Mouse (Mus musculus): Measurements from ENCODE around the gene Rnf207. TPM values are rescaled to one million over a fixed set of nuclear protein-coding genes. Genes with fewer than 3 reads are reported as not detected.

The Rnf207 gene
- polyA plus RNA-seq, 1 experiment, result 0.81 TPM

- TF ChIP-seq POLR2A (IDR thresholded peaks at IDR 0.05; ENCODE audit: low read depth, low read length) (no peak), CTCF (IDR thresholded peaks at IDR 0.05; ENCODE audit: borderline replicate concordance, insufficient read depth, low read length) (no peak)
- no peaks in the 10 kb centered on the region for H3K4me1 ChIP-seq (ENCODE audit: control insufficient read depth, insufficient read depth, low read length)
- H3K4me3 ChIP-seq (ENCODE audit: insufficient read depth, low read length), result no peak overlapping the region
- H3K27ac ChIP-seq (ENCODE audit: insufficient read depth, low read length), result no peak overlapping the region
Measured at GRCm38 (mm10) chr4:152337772-152338171, 19.0 kb upstream of the Rnf207 start.

GRCm38 (mm10) chr4:152333587-152333986 lies 14.8 kb upstream of the Rnf207 start:
- Histone ChIP-seq H3K27ac (ENCODE audit: insufficient read depth, low read length) (no peak overlapping the region), H3K4me1 (ENCODE audit: control insufficient read depth, insufficient read depth, low read length) (no peaks in the 10 kb centered on the region), H3K4me3 (ENCODE audit: insufficient read depth, low read length) (no peak overlapping the region)
- TF ChIP-seq POLR2A (IDR thresholded peaks at IDR 0.05; ENCODE audit: low read depth, low read length) (no peak), CTCF (IDR thresholded peaks at IDR 0.05; ENCODE audit: borderline replicate concordance, insufficient read depth, low read length) (no peak)

- TF ChIP-seq POLR2A (IDR thresholded peaks at IDR 0.05; ENCODE audit: low read depth, low read length), result no peak
- TF ChIP-seq CTCF (IDR thresholded peaks at IDR 0.05; ENCODE audit: borderline replicate concordance, insufficient read depth, low read length), result peak; percentile 97
- no peaks in the 10 kb centered on the region for H3K4me1 ChIP-seq (ENCODE audit: control insufficient read depth, insufficient read depth, low read length)
- H3K27ac ChIP-seq (ENCODE audit: insufficient read depth, low read length), result no peak overlapping the region
- no peak overlapping the region for H3K4me3 ChIP-seq (ENCODE audit: insufficient read depth, low read length)
Measured at GRCm38 (mm10) chr4:152332952-152333351, 14.2 kb upstream of the Rnf207 start.

GRCm38 (mm10) chr4:152328691-152329090 lies 9.9 kb upstream of the Rnf207 start:
- Histone ChIP-seq H3K4me1 (ENCODE audit: control insufficient read depth, insufficient read depth, low read length) (0 out of 2 replicates have a peak, but pooled peaks cover 2% of the 10 kb centered on the region), H3K27ac (ENCODE audit: insufficient read depth, low read length) (no peak overlapping the region), H3K4me3 (ENCODE audit: insufficient read depth, low read length) (no peak overlapping the region)
- TF ChIP-seq POLR2A (IDR thresholded peaks at IDR 0.05; ENCODE audit: low read depth, low read length) (no peak), CTCF (IDR thresholded peaks at IDR 0.05; ENCODE audit: borderline replicate concordance, insufficient read depth, low read length) (peak; percentile 33; the same call in 1 of the 2 replicates)

GRCm38 (mm10) chr4:152326543-152326942 lies 7.8 kb upstream of the Rnf207 start:
- Histone ChIP-seq H3K4me3 (ENCODE audit: insufficient read depth, low read length) (peak overlapping the region; percentile 100), H3K27ac (ENCODE audit: insufficient read depth, low read length) (no peak overlapping the region), H3K4me1 (ENCODE audit: control insufficient read depth, insufficient read depth, low read length) (0 out of 2 replicates have a peak, but pooled peaks cover 2% of the 10 kb centered on the region)
- TF ChIP-seq POLR2A (IDR thresholded peaks at IDR 0.05; ENCODE audit: low read depth, low read length) (no peak), CTCF (IDR thresholded peaks at IDR 0.05; ENCODE audit: borderline replicate concordance, insufficient read depth, low read length) (no peak)

- 0 out of 2 replicates have a peak, but pooled peaks cover 2% of the 10 kb centered on the region for H3K4me1 ChIP-seq (ENCODE audit: control insufficient read depth, insufficient read depth, low read length)
- H3K27ac ChIP-seq (ENCODE audit: insufficient read depth, low read length), result peak within 1 kb of the TSS; percentile 19
- TF ChIP-seq CTCF (IDR thresholded peaks at IDR 0.05; ENCODE audit: borderline replicate concordance, insufficient read depth, low read length) (no peak), POLR2A (IDR thresholded peaks at IDR 0.05; ENCODE audit: low read depth, low read length) (peak; percentile 92)
- peak within 1 kb of the TSS; percentile 100 for H3K4me3 ChIP-seq (ENCODE audit: insufficient read depth, low read length)
Measured at GRCm38 (mm10) chr4:152325574-152326411, 7.0 kb upstream of the Rnf207 start, which contains the start of gene Rpl22. TSS of gene Rpl22 (plus strand) at chr4:152325742.

GRCm38 (mm10) chr4:152324641-152325562 lies 6.1 kb upstream of the Rnf207 start:
- peak overlapping the region; percentile 19; the same call in 1 of the 2 replicates for H3K27ac ChIP-seq (ENCODE audit: insufficient read depth, low read length)
- peak overlapping the region; percentile 35 for H3K4me3 ChIP-seq (ENCODE audit: insufficient read depth, low read length)
- TF ChIP-seq CTCF (IDR thresholded peaks at IDR 0.05; ENCODE audit: borderline replicate concordance, insufficient read depth, low read length) (no peak), POLR2A (IDR thresholded peaks at IDR 0.05; ENCODE audit: low read depth, low read length) (no peak)

GRCm38 (mm10) chr4:152321464-152321863 lies 2.7 kb upstream of the Rnf207 start:
- H3K4me1 ChIP-seq (ENCODE audit: control insufficient read depth, insufficient read depth, low read length), result 0 out of 2 replicates have a peak, but pooled peaks cover 2% of the 10 kb centered on the region
- TF ChIP-seq CTCF (IDR thresholded peaks at IDR 0.05; ENCODE audit: borderline replicate concordance, insufficient read depth, low read length), result no peak
- H3K4me3 ChIP-seq (ENCODE audit: insufficient read depth, low read length), result no peak overlapping the region
- H3K27ac ChIP-seq (ENCODE audit: insufficient read depth, low read length), result no peak overlapping the region

More at GRCm38 (mm10) chr4:152324641-152325562, 6.1 kb upstream of the Rnf207 start:
- H3K4me1 ChIP-seq (ENCODE audit: control insufficient read depth, insufficient read depth, low read length), result 0 out of 2 replicates have a peak, but pooled peaks cover 2% of the 10 kb centered on the region

- H3K4me1 ChIP-seq (ENCODE audit: control insufficient read depth, insufficient read depth, low read length), result no peaks in the 10 kb centered on the region
- no peak overlapping the region for H3K27ac ChIP-seq (ENCODE audit: insufficient read depth, low read length)
- TF ChIP-seq CTCF (IDR thresholded peaks at IDR 0.05; ENCODE audit: borderline replicate concordance, insufficient read depth, low read length), result no peak
- TF ChIP-seq POLR2A (IDR thresholded peaks at IDR 0.05; ENCODE audit: low read depth, low read length), result no peak
- H3K4me3 ChIP-seq (ENCODE audit: insufficient read depth, low read length), result no peak overlapping the region
Measured at GRCm38 (mm10) chr4:152317631-152318033, 1.2 kb downstream of the Rnf207 start.
